Mouse (Mus musculus) adrenal gland, adult 18-20 months (tissue): ENCODE measurements around the gene Prdm2. TPM values are rescaled to one million over a fixed set of nuclear protein-coding genes. Genes with fewer than 3 reads are reported as not detected.

Experiments used
- DNase-seq, 2 experiments: peaks; one replicate each; pipeline ENCODE4 v3.0.0; 2021 to 2022; ENCODE audit warnings: low spot score in 2 of 2
- total RNA-seq, 2 experiments: library from RNA; stranded (reverse); gene quantifications; 1 replicate in 1 of 2; 2 replicates in 1 of 2; pipeline ENCODE4 v1.2.3; 2021

Prdm2 gene
- total RNA-seq, 2 experiments from 2014 or later, result 25.7 to 35.1 TPM

DNA sequence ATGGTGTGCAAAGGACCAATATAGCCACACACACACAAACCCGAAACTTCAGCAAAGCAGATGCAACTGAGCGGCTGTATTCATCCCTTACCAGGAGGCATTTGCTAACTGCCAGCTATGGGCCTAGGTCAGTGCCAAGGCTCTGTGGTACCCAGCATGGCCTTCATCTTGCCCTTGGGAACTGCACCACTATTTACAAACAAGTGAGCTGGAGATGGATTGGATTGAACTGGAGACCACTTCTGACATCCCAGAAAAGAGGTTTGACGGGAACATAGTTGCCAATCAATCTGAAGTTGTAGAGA is 332 bp upstream of the Prdm2 start:
- no peak for DNase-seq

DNA sequence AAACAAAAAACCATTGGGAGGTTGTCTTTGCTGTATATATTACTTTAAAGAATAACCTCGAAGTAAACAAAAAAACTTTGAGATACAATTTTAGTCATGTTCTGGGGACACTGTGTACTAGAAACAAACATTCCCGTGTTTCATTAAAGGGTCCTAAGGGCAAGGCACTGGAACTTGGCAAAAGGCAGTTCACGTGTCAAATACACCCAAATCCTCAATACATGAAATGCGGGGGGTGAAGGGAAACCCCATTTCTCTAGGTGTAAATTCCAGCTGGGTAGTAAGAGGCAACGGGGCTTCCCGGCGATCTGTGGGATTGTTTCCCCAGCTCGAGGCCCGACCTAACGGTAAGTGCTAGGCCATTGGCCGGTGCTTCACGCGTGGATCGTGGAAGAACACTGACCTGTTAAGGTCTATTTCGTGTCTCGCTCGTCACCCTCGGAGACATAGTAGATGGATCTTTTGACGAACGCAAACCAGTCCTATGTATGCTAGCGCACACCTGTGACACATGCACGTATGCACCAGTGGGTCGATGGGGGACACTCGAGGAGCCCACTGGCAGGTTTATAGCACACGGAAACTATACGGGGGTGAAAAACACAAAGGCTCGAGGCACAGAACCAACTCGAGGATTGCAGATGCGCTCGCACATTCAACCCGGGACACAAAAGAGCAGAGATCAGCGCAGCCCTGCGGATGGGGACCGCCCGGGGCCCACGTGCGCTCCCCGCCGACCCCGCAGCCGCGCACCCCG is 1.0 kb downstream of the Prdm2 start:
- DNase-seq, result peak; percentile 35 to 57

DNA sequence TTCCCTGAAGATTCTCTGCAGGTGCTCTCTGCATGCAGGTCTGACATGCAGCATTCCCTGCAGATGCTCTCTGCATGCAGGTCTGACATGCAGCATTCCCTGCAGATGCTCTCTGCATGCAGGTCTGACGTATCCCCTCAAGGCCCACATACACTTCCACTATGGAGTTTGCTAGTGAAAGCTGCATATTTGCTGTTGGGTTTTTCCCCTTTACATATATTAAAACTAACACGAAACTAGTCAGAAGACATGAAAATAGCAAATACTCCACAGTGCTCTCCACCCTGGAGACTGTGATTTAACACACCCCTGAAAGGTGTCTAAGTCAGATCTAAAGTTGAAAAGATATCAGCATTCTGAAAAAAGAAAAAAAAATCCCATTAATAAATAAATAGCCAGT is 2.8 kb downstream of the Prdm2 start:
- DNase-seq, result no peak

DNA sequence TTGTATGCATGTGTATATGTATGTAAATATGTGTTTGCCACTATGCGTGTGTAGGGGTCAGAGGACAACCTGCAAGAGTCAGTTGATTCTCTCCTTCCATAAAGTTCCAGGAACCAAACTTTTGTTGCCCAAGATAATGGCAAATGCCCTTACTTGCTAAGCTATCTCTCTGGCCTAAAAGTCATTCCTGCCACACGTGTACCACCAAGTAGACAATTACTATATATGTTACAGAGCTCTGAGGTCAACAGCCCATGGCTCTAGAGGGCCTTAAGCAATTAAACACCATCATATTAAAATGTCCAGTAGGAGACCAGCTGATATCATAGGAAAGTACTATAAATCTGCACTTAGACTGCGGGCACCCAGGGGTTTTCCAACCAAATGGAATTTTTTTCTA is 10.1 kb downstream of the Prdm2 start:
- no peak for DNase-seq

DNA sequence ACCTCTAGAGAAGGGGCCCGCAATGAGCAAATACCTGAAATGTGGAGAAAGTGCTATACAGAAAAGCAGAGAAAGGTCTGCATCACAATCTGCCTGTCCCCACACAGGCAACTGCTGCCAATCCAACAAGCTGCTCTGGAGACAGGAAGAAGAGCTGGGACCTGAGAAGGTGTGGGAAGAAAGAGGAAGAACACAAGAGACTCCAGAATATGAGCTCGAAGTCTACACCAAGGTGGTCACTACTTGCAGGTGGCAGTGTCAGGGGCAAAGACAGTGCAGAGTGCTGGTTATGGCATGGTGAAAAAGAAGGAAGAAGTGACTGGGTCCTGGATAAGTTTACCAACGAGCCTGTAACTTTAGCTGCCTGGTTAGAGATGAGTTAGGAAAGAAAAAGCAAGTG is 14.4 kb downstream of the Prdm2 start:
- no peak for DNase-seq

DNA sequence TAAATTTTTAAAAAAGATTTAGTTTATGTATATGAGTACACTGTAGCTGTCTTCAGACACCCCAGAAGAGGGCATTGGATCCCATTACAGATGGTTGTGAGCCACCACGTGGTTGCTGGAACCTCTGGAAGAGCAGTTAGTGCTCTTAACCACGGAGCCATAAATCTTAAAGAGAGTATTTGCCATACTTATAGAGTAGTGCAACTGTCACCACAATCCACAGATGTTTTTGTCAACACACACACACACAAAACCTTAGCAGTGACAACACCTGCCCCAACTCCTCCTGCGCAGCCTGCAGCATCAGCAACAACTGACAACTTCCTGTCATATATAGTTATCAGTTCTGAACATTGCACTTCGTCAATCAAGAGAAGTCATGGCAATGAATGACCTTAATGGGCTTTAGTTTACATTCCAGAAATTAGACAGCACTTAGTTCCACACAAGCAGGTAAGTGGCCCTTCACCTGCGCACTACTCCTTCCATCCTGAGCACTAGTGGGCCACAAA is 14.9 kb downstream of the Prdm2 start:
- no peak for DNase-seq

DNA sequence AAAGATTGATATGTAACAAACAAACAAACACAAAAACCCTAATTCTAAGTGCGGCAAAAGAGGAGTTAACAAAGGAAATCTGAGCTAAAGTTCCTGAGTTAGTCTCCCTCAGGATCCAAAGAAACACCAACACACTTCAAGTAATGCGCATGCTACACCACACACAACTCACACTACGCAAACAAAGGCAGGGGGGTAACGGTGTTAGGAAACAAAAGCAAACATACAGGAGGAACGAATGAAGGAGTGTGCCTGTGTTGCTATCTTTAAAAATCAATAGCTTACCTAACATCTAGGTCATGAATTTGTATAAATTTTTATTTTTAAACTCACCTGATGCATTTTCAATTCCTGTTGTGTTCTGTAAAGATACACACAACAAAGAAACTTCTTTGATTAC is 18.5 kb downstream of the Prdm2 start:
- DNase-seq, result no peak

DNA sequence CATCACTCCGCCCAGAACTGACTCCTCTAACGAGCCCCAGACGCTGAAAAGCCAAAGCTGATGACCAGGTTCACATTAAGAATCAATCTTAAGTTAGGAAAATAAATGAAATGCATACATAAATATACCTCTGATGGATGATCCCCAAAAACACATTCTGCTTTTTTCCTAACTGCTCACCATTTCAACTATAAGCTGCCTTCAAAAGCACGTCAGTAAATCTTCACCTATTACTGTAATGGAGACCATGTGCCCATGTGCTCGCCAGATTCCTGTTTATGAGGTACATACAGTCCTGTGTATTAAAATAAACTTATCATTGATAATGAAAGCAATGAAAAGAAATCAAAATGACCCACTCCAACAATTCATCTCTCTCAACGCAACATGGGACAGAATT is 19.6 kb downstream of the Prdm2 start:
- no peak for DNase-seq

DNA sequence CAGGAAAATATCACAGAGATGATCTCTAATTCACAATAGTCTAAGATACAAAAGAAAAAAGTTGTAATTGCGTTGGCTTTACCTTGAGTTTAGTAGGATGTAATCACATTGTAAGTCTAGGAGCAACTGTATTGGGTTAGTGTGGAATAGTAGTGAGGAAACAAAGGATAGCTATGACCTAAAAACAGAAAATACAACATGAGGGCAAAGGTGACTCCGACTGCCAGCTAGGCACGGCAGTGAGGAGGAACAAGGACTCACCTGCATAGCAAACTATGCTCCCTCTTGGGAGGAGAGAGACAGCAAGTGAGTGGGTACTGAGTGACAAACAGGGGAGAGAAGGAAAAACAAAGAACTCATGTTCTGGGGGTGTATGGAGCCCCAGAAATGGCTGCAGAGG is 21.0 kb downstream of the Prdm2 start:
- DNase-seq, result no peak

DNA sequence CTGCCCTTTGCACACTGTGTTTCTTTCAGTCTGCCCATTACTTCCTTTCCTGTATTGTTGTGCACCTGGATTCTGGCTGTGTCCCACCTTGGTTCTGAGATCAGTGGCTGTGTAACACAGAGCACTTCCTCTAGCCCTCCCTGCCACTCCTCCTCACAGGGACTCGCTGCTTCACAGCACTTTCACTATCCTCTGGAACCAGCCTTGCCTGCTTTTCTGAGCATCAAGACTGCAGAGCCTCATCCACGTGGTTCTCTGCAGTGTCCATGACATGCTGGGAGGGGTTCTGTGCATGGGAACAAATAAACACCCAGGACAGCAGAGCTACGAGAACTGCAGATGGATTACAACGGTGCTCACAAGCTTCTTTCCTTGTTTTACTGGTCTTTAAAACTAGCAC is 22.1 kb downstream of the Prdm2 start:
- no peak for DNase-seq

DNA sequence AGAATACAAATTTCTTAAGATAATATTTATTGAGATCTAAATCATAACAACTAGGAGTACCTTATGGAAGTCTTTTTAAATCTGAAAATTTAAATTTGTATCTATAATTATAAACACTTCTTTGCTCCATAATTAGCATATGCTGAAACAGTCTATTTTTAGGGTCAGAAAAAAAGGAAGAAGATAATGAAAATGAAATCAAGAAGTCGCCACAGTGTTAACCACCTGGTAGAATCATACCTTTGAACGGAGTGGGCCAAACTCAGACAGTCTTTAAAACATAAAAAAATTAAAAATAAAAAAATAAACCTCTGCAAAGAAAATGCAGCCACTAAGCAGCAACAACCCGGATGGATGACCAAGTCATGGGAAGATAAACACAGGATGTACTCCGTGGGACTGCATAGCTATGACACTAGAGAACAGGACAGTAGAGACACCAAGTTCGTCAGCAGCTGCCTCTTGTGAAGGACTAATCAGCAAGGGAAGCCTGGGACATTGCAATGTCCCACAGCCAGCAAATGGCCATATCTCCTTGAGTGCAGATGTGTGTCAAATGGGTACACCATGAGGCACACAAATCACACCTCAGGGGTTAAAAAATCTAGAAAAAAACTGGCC is 24.1 kb downstream of the Prdm2 start:
- DNase-seq, result no peak

DNA sequence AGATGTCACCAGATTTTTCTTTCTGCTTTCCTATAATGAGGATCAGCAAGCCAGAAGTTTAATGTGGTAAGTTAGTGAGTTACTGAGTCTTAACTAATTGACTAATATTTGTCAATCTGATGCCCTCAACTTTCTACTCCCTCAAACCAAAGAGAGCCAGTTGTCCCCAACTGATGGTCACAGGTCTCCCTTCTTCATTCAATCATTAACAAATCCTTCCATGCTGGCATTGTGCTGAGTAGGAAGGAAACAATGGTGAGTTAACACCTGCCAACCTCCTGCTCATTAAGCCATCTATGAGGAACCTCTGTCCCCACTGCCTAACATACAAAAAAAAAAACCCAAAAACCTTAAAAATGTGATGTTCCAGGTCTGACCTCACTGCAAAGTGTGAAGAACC is 26.7 kb downstream of the Prdm2 start:
- DNase-seq, result no peak

DNA sequence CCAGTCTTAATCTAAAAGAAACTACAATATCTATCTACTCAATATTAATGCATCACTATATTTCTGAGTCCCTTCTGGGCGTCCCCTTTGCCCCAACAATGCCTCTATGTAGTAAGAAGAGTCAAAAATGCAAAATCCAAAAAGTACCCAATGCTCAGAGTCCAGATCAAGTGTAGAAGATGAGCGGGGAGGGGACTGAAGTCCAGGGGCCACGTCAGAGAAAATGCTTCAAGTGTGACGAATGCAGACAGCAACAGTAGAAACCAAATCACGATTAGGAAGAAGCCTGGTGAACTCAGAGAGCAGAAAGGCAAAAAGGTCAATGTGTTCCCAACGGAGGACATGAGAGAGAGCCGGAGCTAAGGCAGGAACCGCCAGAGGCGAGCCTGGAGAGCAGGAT is 27.3 kb downstream of the Prdm2 start:
- DNase-seq, result no peak

DNA sequence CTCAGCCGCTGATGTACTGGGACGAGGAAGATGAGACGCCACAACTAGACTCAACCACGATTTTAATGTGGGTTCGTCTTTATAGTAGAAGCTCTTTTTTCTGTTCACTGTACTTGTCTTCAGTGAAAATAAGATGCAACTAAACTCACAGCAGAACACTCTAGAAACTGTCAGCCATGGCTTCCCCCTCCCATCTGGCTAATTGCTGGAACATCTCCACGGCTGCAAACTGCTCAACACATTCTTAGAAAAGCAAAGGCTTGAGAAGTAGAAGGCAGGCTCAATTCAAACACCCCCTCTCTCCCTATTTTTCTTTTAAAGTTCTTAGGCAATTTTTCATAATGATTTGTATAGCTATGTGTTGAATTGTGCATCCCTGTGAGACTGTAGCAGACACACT is 29.7 kb downstream of the Prdm2 start:
- no peak for DNase-seq

DNA sequence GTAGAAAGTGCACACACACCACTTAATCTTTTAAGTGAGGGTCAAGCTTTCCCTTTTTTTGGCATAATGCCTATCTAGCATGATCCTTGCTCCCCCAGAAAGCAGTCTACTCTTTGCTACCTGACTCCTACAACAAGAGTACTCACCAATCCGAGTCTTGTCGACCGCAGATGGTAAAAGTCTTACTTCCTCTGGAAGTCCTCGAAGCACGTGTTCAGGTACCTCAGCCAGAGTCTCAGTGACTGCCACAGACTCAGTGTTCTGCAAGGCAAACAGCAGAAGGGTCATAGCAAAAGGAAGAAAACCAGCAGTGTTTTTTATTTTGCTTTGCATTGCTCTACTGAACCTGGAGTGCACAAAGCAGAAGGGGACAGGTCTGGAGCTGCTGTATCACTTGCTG is 32.1 kb downstream of the Prdm2 start:
- DNase-seq, result no peak

DNA sequence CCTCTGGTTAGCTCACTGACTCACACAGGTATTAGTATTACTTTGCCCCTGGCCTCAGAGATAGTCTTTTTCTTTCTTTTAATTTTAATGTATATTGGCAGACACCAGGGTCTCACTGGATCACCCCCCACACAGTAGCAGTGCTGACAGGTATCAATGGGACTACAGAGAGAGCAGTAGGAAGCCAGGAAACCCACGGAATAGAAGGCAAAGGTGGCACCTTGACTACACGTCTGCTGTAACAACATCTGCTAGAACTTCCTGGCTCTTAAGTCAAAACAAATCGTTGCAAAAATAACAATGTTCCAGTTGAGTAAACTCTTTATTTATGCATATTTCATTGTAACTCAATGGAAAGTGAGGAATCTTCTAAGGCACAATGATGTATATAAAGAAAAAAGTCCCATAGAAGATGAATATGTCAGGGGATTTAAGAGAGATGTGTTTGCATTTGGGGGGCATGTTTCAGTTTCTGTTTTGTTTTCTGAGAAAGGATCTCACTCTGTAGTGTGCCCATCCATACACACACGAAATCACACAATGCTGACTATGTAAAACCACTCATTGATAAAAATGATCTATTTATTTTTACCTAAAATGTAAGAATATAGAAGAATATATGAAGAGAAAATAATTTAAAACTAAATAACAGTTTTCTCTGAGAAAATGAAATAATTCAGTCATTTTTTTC is 41.0 kb downstream of the Prdm2 start:
- DNase-seq, result no peak

DNA sequence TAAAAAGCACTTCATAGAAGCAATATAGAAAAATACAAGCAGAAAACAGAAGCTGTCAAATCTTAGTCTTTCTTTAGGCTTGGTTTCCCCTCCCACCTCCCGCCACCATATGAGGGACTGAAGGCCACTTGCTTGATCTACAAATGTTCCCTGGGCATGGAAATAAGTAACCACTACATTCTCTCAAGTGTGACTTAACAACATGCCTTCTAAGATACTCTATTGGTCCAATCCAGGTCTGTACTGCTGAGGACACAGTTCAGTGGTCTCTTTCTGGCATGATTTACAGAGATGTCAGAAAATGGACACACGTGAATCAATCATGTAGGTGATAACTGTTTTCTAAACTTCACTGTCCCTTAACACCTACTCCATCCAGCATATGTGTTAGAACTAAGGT is 42.5 kb downstream of the Prdm2 start:
- DNase-seq, result no peak

DNA sequence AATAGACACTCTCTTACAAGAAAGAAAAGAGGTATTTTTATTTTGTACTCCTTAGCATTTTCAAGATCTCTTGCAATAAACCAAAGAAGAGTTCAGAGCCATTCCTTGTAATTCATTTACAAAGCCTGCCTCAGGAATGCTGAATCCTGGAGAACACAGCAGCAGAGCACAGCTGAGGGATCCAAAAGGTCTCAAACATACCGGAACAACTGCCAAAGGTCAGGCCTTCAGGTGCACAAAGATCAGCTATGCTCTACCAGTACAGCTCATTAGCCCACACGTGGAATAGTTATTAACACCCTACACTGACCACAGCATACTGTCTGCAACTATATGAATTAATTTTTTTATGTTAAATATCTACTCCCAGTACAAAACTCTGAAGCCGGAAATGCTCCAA is 44.7 kb downstream of the Prdm2 start:
- DNase-seq, result no peak

DNA sequence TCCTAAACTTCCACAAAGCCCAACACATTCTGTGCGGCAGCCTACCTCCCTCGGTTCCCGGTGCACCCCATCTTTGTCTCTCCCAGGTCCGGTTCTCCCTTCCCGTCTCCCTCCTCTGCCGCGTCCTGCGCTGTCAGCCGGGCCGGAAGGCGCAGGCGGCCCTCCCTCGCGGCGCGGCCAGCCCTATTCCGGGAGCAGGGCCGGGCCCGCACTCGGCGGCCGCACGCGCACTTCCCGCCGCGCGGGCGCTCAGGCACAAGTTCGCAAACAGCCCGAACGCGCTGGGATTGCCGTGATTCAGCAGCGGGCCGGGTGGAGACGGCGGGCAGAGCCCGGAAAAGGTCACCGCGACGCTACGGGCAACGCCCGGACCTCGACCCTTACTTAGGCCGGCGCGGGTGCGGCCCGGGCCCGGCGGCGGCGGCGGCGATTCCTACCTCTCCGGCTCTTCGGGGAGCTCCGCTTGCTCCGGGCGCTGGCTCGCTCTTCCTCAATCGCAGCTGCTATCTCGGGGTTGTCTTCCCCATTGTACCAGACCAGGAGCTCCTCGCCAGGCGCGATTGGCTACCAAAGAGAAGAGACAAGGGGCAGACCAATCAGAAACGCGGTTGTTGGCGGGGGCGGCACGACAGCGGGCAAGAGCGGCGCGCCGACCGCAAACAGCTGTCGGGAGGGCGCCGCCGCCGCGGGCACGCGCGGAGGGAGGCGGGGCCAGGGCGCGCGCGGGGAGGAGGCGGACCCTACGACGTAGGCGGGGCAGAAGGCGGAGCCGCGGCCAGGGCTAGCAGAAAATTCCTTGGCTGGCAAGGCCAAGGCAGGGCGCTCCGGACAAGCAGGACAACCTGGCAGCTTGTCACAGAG is 50.9 kb downstream of the Prdm2 start:
- DNase-seq, result peak; percentile 98 to 99

DNA sequence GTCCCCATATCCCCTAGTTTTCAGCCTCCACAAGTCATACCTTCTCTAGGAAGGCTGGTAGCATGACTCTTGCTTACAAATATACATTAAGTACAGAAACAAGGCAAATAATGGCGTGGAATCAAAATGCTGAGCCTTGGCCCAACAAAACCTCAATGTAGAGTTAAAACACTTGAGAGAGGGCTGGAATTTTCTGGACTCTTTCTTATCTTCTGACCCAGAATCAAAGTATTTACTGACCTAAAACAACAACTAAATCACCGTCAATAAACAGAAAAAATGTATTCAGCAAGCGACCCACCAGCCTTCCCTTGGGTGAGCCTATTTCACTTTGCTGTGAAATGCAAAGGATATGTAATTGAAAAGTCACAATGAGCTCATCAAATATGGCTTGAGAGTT is 52.0 kb downstream of the Prdm2 start:
- DNase-seq, result no peak

DNA sequence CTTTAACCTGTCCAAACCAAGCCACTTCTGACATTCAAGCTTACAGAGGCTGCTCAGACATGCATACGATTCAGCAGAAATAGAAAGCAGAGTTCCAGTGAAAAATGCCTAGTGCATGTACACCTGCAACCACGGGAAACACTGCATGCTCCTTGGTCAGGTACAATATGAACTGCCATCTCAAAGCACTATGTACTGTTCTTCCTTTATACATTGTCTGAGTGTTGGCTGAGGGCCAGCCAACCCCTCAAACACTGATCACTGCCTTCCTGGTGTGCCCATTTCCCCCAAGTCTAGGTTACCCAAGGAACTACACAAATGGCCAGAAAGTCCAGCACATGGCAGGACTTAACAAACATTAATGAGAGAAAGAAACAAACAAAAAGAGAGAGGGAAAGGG is 53.5 kb downstream of the Prdm2 start:
- DNase-seq, result no peak

DNA sequence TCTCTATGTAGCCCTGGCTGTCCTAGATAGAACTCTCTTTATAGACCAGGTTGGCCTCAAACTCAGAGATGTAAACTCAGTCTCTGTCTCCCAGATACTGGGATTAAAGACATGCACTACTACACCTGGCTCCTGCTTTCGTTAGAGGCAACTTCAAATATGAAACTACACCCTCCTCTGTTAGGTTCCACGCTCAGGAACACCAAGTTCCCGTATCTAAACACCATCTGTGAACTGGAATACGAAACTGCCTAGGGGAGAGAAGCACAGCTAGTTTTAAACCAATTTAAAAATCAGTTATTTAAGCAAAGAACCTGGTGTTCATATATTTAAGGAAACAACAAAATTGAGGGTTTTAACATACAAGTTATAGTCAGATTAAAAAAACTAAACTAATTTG is 56.9 kb downstream of the Prdm2 start:
- DNase-seq, result no peak
